Mouse (Mus musculus): ENCODE data around the gene Vps37b. TPM values are rescaled to one million over a fixed set of nuclear protein-coding genes. Genes with fewer than 3 reads are reported as not detected.

Gene Vps37b
- total RNA-seq, 1 experiment from 2014 or later = 33.2 TPM

- no peak for ATAC-seq (ENCODE audit: extremely low read depth, insufficient number of reproducible peaks, low FRiP score, poor library complexity, severe bottlenecking)
Observed at GRCm38 (mm10) chr5:124027702-124028470, 4.2 kb downstream of the Vps37b start.

- ATAC-seq (ENCODE audit: extremely low read depth, insufficient number of reproducible peaks, low FRiP score, poor library complexity, severe bottlenecking) = no peak
Observed at GRCm38 (mm10) chr5:124026568-124026967, 5.5 kb downstream of the Vps37b start.

- ATAC-seq (ENCODE audit: extremely low read depth, insufficient number of reproducible peaks, low FRiP score, poor library complexity, severe bottlenecking) = no peak
Observed at GRCm38 (mm10) chr5:124025587-124026441, 6.3 kb downstream of the Vps37b start.

- peak; percentile 42 for ATAC-seq (ENCODE audit: extremely low read depth, insufficient number of reproducible peaks, low FRiP score, poor library complexity, severe bottlenecking)
Observed at GRCm38 (mm10) chr5:124025146-124025545, 6.9 kb downstream of the Vps37b start.

- no peak for ATAC-seq (ENCODE audit: extremely low read depth, insufficient number of reproducible peaks, low FRiP score, poor library complexity, severe bottlenecking)
Observed at GRCm38 (mm10) chr5:124024677-124025076, 7.4 kb downstream of the Vps37b start.

- no peak for ATAC-seq (ENCODE audit: extremely low read depth, insufficient number of reproducible peaks, low FRiP score, poor library complexity, severe bottlenecking)
Observed at GRCm38 (mm10) chr5:124022365-124022764, 9.7 kb downstream of the Vps37b start.

- ATAC-seq (ENCODE audit: extremely low read depth, insufficient number of reproducible peaks, low FRiP score, poor library complexity, severe bottlenecking) = no peak
Observed at GRCm38 (mm10) chr5:124021701-124022100, 10.4 kb downstream of the Vps37b start.

- ATAC-seq (ENCODE audit: extremely low read depth, insufficient number of reproducible peaks, low FRiP score, poor library complexity, severe bottlenecking) = no peak
Observed at GRCm38 (mm10) chr5:124021148-124021547, 10.9 kb downstream of the Vps37b start.

GRCm38 (mm10) chr5:124019348-124020216, 12.5 kb downstream of the Vps37b start:
- ATAC-seq (ENCODE audit: extremely low read depth, insufficient number of reproducible peaks, low FRiP score, poor library complexity, severe bottlenecking) = peak; percentile 7; the same call in 1 of the 2 replicates

GRCm38 (mm10) chr5:124018651-124019050, 13.4 kb downstream of the Vps37b start:
- ATAC-seq (ENCODE audit: extremely low read depth, insufficient number of reproducible peaks, low FRiP score, poor library complexity, severe bottlenecking) = no peak

- no peak for ATAC-seq (ENCODE audit: extremely low read depth, insufficient number of reproducible peaks, low FRiP score, poor library complexity, severe bottlenecking)
Observed at GRCm38 (mm10) chr5:124017941-124018340, 14.1 kb downstream of the Vps37b start.

GRCm38 (mm10) chr5:124016291-124016821, 15.7 kb downstream of the Vps37b start:
- ATAC-seq (ENCODE audit: extremely low read depth, insufficient number of reproducible peaks, low FRiP score, poor library complexity, severe bottlenecking) = no peak

- no peak for ATAC-seq (ENCODE audit: extremely low read depth, insufficient number of reproducible peaks, low FRiP score, poor library complexity, severe bottlenecking)
Observed at GRCm38 (mm10) chr5:124015727-124016126, 16.3 kb downstream of the Vps37b start.

GRCm38 (mm10) chr5:124014791-124015251, 17.2 kb downstream of the Vps37b start:
- no peak for ATAC-seq (ENCODE audit: extremely low read depth, insufficient number of reproducible peaks, low FRiP score, poor library complexity, severe bottlenecking)

- no peak for ATAC-seq (ENCODE audit: extremely low read depth, insufficient number of reproducible peaks, low FRiP score, poor library complexity, severe bottlenecking)
Observed at GRCm38 (mm10) chr5:124014180-124014579, 17.9 kb downstream of the Vps37b start.

- no peak for ATAC-seq (ENCODE audit: extremely low read depth, insufficient number of reproducible peaks, low FRiP score, poor library complexity, severe bottlenecking)
Observed at GRCm38 (mm10) chr5:124013747-124014146, 18.3 kb downstream of the Vps37b start.

- ATAC-seq (ENCODE audit: extremely low read depth, insufficient number of reproducible peaks, low FRiP score, poor library complexity, severe bottlenecking) = no peak
Observed at GRCm38 (mm10) chr5:124012885-124013284, 19.2 kb downstream of the Vps37b start.

GRCm38 (mm10) chr5:124011927-124012326, 20.1 kb downstream of the Vps37b start:
- ATAC-seq (ENCODE audit: extremely low read depth, insufficient number of reproducible peaks, low FRiP score, poor library complexity, severe bottlenecking) = no peak
